Mouse (Mus musculus): ENCODE data around the gene Ammecr1. TPM values are rescaled to one million over a fixed set of nuclear protein-coding genes. Genes with fewer than 3 reads are reported as not detected.
A peak's percentile ranks its signal among the peaks of the same experiment; 100 is the strongest.

Gene Ammecr1
- polyA plus RNA-seq, 1 experiment = 0.47 TPM

GRCm38 (mm10) chrX:142818057-142818682, 148.4 kb downstream of the Ammecr1 start:
- Histone ChIP-seq H3K27ac (ENCODE audit: insufficient read depth, low read depth, low read length) (no peak overlapping the region), H3K4me3 (ENCODE audit: insufficient read depth, low read depth, low read length) (no peak overlapping the region), H3K36me3 (ENCODE audit: control insufficient read depth, insufficient read depth, low read length) (no peaks in the 10 kb centered on the region), H3K27me3 (replicated peaks; ENCODE audit: control insufficient read depth, insufficient read depth, low read length) (no peaks in the 10 kb centered on the region), H3K4me1 (ENCODE audit: control insufficient read depth, insufficient read depth, low read length) (no peaks in the 10 kb centered on the region)
- 41% methylated on average over 10 of the region's 10 CpGs for WGBS
- TF ChIP-seq POLR2A (IDR thresholded peaks at IDR 0.05; ENCODE audit: low read depth, low read length) (no peak), CTCF (conservative IDR thresholded peaks at IDR 0.05; ENCODE audit: insufficient read depth, insufficient read length, low read depth, low read length) (peak; percentile 65)
- DNase-seq = peak; percentile 49

- WGBS = 17% methylated on average over 6 of the region's 6 CpGs
- no peak for TF ChIP-seq POLR2A (IDR thresholded peaks at IDR 0.05; ENCODE audit: low read depth, low read length)
- TF ChIP-seq CTCF (conservative IDR thresholded peaks at IDR 0.05; ENCODE audit: insufficient read depth, insufficient read length, low read depth, low read length) = peak; percentile 43
- H3K4me3 ChIP-seq (ENCODE audit: insufficient read depth, low read depth, low read length) = no peak overlapping the region
- peak; percentile 21 for DNase-seq
- H3K27me3 ChIP-seq (replicated peaks; ENCODE audit: control insufficient read depth, insufficient read depth, low read length) = no peaks in the 10 kb centered on the region
- H3K4me1 ChIP-seq (ENCODE audit: control insufficient read depth, insufficient read depth, low read length) = no peaks in the 10 kb centered on the region
- no peak overlapping the region for H3K27ac ChIP-seq (ENCODE audit: insufficient read depth, low read depth, low read length)
- no peaks in the 10 kb centered on the region for H3K36me3 ChIP-seq (ENCODE audit: control insufficient read depth, insufficient read depth, low read length)
Observed at GRCm38 (mm10) chrX:142813146-142813545, 153.4 kb downstream of the Ammecr1 start.

- TF ChIP-seq CTCF (conservative IDR thresholded peaks at IDR 0.05; ENCODE audit: insufficient read depth, insufficient read length, low read depth, low read length) (peak; percentile 55), POLR2A (IDR thresholded peaks at IDR 0.05; ENCODE audit: low read depth, low read length) (no peak)
- Histone ChIP-seq H3K27me3 (replicated peaks; ENCODE audit: control insufficient read depth, insufficient read depth, low read length) (no peaks in the 10 kb centered on the region), H3K36me3 (ENCODE audit: control insufficient read depth, insufficient read depth, low read length) (no peaks in the 10 kb centered on the region), H3K4me1 (ENCODE audit: control insufficient read depth, insufficient read depth, low read length) (no peaks in the 10 kb centered on the region), H3K27ac (ENCODE audit: insufficient read depth, low read depth, low read length) (no peak overlapping the region), H3K4me3 (ENCODE audit: insufficient read depth, low read depth, low read length) (no peak overlapping the region)
- WGBS = 30% methylated on average over 9 of the region's 9 CpGs
- DNase-seq = peak; percentile 61
Observed at GRCm38 (mm10) chrX:142808411-142808810, 158.1 kb downstream of the Ammecr1 start.

GRCm38 (mm10) chrX:142806620-142807061, 159.9 kb downstream of the Ammecr1 start:
- Histone ChIP-seq H3K4me1 (ENCODE audit: control insufficient read depth, insufficient read depth, low read length) (no peaks in the 10 kb centered on the region), H3K27ac (ENCODE audit: insufficient read depth, low read depth, low read length) (peak overlapping the region; percentile 12; the same call in 1 of the 2 replicates), H3K4me3 (ENCODE audit: insufficient read depth, low read depth, low read length) (peak overlapping the region; percentile 1; the same call in 1 of the 2 replicates), H3K27me3 (replicated peaks; ENCODE audit: control insufficient read depth, insufficient read depth, low read length) (no peaks in the 10 kb centered on the region), H3K36me3 (ENCODE audit: control insufficient read depth, insufficient read depth, low read length) (no peaks in the 10 kb centered on the region)
- TF ChIP-seq POLR2A (IDR thresholded peaks at IDR 0.05; ENCODE audit: low read depth, low read length) (no peak), CTCF (conservative IDR thresholded peaks at IDR 0.05; ENCODE audit: insufficient read depth, insufficient read length, low read depth, low read length) (peak; percentile 39)
- 23% methylated on average over 10 of the region's 10 CpGs for WGBS
- DNase-seq = peak; percentile 32

GRCm38 (mm10) chrX:142806126-142806525, 160.4 kb downstream of the Ammecr1 start:
- Histone ChIP-seq H3K4me1 (ENCODE audit: control insufficient read depth, insufficient read depth, low read length) (no peaks in the 10 kb centered on the region), H3K4me3 (ENCODE audit: insufficient read depth, low read depth, low read length) (no peak overlapping the region), H3K27ac (ENCODE audit: insufficient read depth, low read depth, low read length) (no peak overlapping the region), H3K36me3 (ENCODE audit: control insufficient read depth, insufficient read depth, low read length) (no peaks in the 10 kb centered on the region), H3K27me3 (replicated peaks; ENCODE audit: control insufficient read depth, insufficient read depth, low read length) (no peaks in the 10 kb centered on the region)
- no peak for TF ChIP-seq POLR2A (IDR thresholded peaks at IDR 0.05; ENCODE audit: low read depth, low read length)
- no peak for TF ChIP-seq CTCF (conservative IDR thresholded peaks at IDR 0.05; ENCODE audit: insufficient read depth, insufficient read length, low read depth, low read length)
- DNase-seq = peak; percentile 30
- 41% methylated on average over 6 of the region's 6 CpGs for WGBS

- no peaks in the 10 kb centered on the region for H3K27me3 ChIP-seq (replicated peaks; ENCODE audit: control insufficient read depth, insufficient read depth, low read length)
- DNase-seq = peak; percentile 28
- TF ChIP-seq POLR2A (IDR thresholded peaks at IDR 0.05; ENCODE audit: low read depth, low read length) (no peak), CTCF (conservative IDR thresholded peaks at IDR 0.05; ENCODE audit: insufficient read depth, insufficient read length, low read depth, low read length) (no peak)
- no peak overlapping the region for H3K27ac ChIP-seq (ENCODE audit: insufficient read depth, low read depth, low read length)
- no peaks in the 10 kb centered on the region for H3K4me1 ChIP-seq (ENCODE audit: control insufficient read depth, insufficient read depth, low read length)
- no peak overlapping the region for H3K4me3 ChIP-seq (ENCODE audit: insufficient read depth, low read depth, low read length)
- no peaks in the 10 kb centered on the region for H3K36me3 ChIP-seq (ENCODE audit: control insufficient read depth, insufficient read depth, low read length)
- WGBS = 65% methylated on average over 3 of the region's 3 CpGs
Observed at GRCm38 (mm10) chrX:142804596-142804995, 161.9 kb downstream of the Ammecr1 start.

Other genes with a start within 250 kb of the Ammecr1 start
- gene Rtl9, start 132.9 kb upstream of the Ammecr1 start, polyA plus RNA-seq (2012; rRNA removed) = 0.05 TPM in 2 replicates